ENCODE assay signal across 8 mouse cellular contexts in the genomic region with DNA sequence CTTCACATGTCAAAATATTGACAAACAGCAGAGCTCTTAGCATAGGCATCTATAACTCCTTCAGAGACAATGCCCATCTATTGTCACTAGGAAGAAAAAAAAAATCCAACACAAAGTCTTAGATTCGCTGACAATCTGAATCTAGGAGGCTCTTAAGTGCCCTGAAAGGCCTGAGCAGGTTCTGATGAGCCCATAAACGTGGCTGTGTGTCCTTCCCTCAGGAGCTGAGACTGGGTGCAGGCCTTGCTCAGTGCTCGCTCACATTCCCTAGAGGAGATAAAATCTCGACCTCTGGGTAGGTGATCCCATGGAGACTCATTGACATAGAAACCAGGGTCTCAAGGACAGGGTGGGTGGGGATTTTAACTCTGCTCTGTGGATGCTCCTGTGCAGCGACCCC. TPM values are rescaled to one million over a fixed set of nuclear protein-coding genes. Genes with fewer than 3 reads are reported as not detected.
DNase-seq lines count a peak whose midpoint lies in the region; ATAC-seq and TF ChIP-seq lines count a peak whose summit lies in the region.
"Had no signal": no experiment of that assay in that cellular context is flagged by ENCODE, and none has a peak within 500 bp of the region (broad histone marks: within the 10 kb centered on the region; RNA-seq: fewer than 3 reads in every experiment).

No protein-coding gene starts in this region.

- H3K4me3 ChIP-seq in megakaryocyte, embryonic 14.5 days (replicated peaks), result peak overlapping the region; percentile 94
- H3K4me3 ChIP-seq in forebrain, embryonic 13.5 days, result peak overlapping the region; percentile 68
- H3K4me3 ChIP-seq in limb, embryonic 15.5 days, result peak overlapping the region; percentile 74
- no peak overlapping the region for H3K4me3 ChIP-seq in stomach, postnatal 0 days (ENCODE audit: low read depth, low read length)

- no peak for DNase-seq in stomach, postnatal 0 days (ENCODE audit: low spot score)
- no peak for DNase-seq in B cell, adult 2 months
- no peak for DNase-seq in ovary, postnatal 10 days (ENCODE audit: low spot score)
- DNase-seq: adrenal gland, adult 8-10 months had no signal

- H3K4me2 ChIP-seq in forebrain, embryonic 13.5 days, result peak overlapping the region; percentile 80
- peak overlapping the region; percentile 91 for H3K4me2 ChIP-seq in limb, embryonic 15.5 days
- H3K4me2 ChIP-seq in stomach, postnatal 0 days (replicated peaks; ENCODE audit: low read depth), result peak overlapping the region; percentile 95; the same call in 1 of the 2 replicates

- no peak for ATAC-seq in megakaryocyte, adult 5-6 weeks (ENCODE audit: poor library complexity, severe bottlenecking)
- no peak for ATAC-seq in forebrain, embryonic 13.5 days
- ATAC-seq in limb, embryonic 15.5 days (ENCODE audit: insufficient number of reproducible peaks, low FRiP score, low TSS enrichment, low read depth), result no peak
- ATAC-seq in stomach, postnatal 0 days (ENCODE audit: low FRiP score, low TSS enrichment), result no peak

- no peak overlapping the region for H3K27ac ChIP-seq in forebrain, embryonic 13.5 days
- H3K27ac ChIP-seq in limb, embryonic 15.5 days, result no peak overlapping the region
- H3K27ac ChIP-seq in stomach, postnatal 0 days (replicated peaks), result no peak overlapping the region

- H3K27me3 ChIP-seq in megakaryocyte, embryonic 14.5 days (replicated peaks), result peaks cover 38% of the 10 kb centered on the region
- H3K27me3 ChIP-seq in forebrain, embryonic 13.5 days, result peaks cover 17% of the 10 kb centered on the region
- H3K27me3 ChIP-seq in limb, embryonic 15.5 days, result peaks cover 36% of the 10 kb centered on the region
- H3K27me3 ChIP-seq in stomach, postnatal 0 days (ENCODE audit: control insufficient read depth, insufficient read depth, low read length), result no peaks in the 10 kb centered on the region

- no peak for TF ChIP-seq CTCF in stomach, postnatal 0 days (IDR thresholded peaks at IDR 0.05; ENCODE audit: low read depth)

- WGBS in forebrain, embryonic 13.5 days, result 19% methylated on average over 5 of the region's 5 CpGs
- 24% methylated on average over 5 of the region's 5 CpGs for WGBS in limb, embryonic 15.5 days
- WGBS in stomach, postnatal 0 days, result 38% methylated on average over 5 of the region's 5 CpGs

- no peak for TF ChIP-seq EP300 in stomach, postnatal 0 days (optimal IDR thresholded peaks at IDR 0.05)

- H3K9ac ChIP-seq in forebrain, embryonic 13.5 days, result peak overlapping the region; percentile 78
- H3K9ac ChIP-seq in limb, embryonic 15.5 days, result no peak overlapping the region
- no peak overlapping the region for H3K9ac ChIP-seq in stomach, postnatal 0 days (ENCODE audit: low read length)

- H3K9me3 ChIP-seq in megakaryocyte, embryonic 14.5 days, result no peaks in the 10 kb centered on the region
- no peaks in the 10 kb centered on the region for H3K9me3 ChIP-seq in forebrain, embryonic 13.5 days (replicated peaks)
- no peaks in the 10 kb centered on the region for H3K9me3 ChIP-seq in limb, embryonic 15.5 days
- no peaks in the 10 kb centered on the region for H3K9me3 ChIP-seq in stomach, postnatal 0 days (ENCODE audit: control insufficient read depth, low read length)

- no peaks in the 10 kb centered on the region for H3K36me3 ChIP-seq in megakaryocyte, embryonic 14.5 days (replicated peaks; ENCODE audit: low read length)
- H3K36me3 ChIP-seq in forebrain, embryonic 13.5 days (ENCODE audit: poor library complexity, severe bottlenecking), result no peaks in the 10 kb centered on the region
- no peaks in the 10 kb centered on the region for H3K36me3 ChIP-seq in limb, embryonic 15.5 days
- H3K36me3 ChIP-seq in stomach, postnatal 0 days (ENCODE audit: control insufficient read depth, insufficient read depth, low read length), result no peaks in the 10 kb centered on the region

- H3K4me1 ChIP-seq in megakaryocyte, embryonic 14.5 days, result peaks cover 26% of the 10 kb centered on the region
- peaks cover 23% of the 10 kb centered on the region for H3K4me1 ChIP-seq in forebrain, embryonic 13.5 days
- H3K4me1 ChIP-seq in limb, embryonic 15.5 days, result peaks cover 16% of the 10 kb centered on the region
- H3K4me1 ChIP-seq in stomach, postnatal 0 days (replicated peaks; ENCODE audit: control insufficient read depth, insufficient read depth), result no peaks in the 10 kb centered on the region

RNA-seq across cellular contexts. Expression of gene Bend4, which starts 2.1 kb away (rescaled TPM):
- 0.35 and 0.88 TPM in 2 replicates for polyA plus RNA-seq in megakaryocyte, embryonic 14.5 days (2012; ENCODE audit: insufficient read depth, low replicate concordance)
- 1.1 and 1.8 TPM in 2 replicates for total RNA-seq in megakaryocyte, adult 5-6 weeks (2015)
- total RNA-seq in megakaryocyte, adult 5-6 weeks (2017), result 1.7 and 1.8 TPM in 2 replicates
- 6.7 and 7.7 TPM in 2 replicates for polyA plus RNA-seq in forebrain, embryonic 13.5 days (2015; fragmentation: Nextera tagmentation; extraction: Ambion mirVana)
- 3.0 and 3.4 TPM in 2 replicates for polyA plus RNA-seq in limb, embryonic 15.5 days (2015; fragmentation: Nextera tagmentation; extraction: Ambion mirVana)
- polyA plus RNA-seq in stomach, postnatal 0 days (2015; fragmentation: Nextera tagmentation; extraction: Ambion mirVana), result 0.51 and 0.68 TPM in 2 replicates
